Mouse (Mus musculus) erythroid progenitor cell, adult 5-6 weeks (primary cell): ENCODE data around the gene Bod1. TPM values are rescaled to one million over a fixed set of nuclear protein-coding genes. Genes with fewer than 3 reads are reported as not detected.

Source experiments
- total RNA-seq, 2 experiments: library from RNA; stranded (forward) in 1 of 2; stranded (reverse) in 1 of 2; fragments of 150-400 nt in 1 of 2; fragments of 186-747, 209-891 nt in 1 of 2; gene quantifications; 2 replicates each; pipeline versions ENCODE4 v1.2.3 to v1.2.4; 2015 to 2017; ENCODE audit warnings: low replicate concordance in 2 of 2

The Bod1 gene
- total RNA-seq, 2 experiments from 2014 or later = 0.61 to 3.4 TPM

Other genes with a start within 250 kb of the Bod1 start
- 413 and 439 TPM in 2 replicates for gene Cpeb4, start 200.3 kb upstream of the Bod1 start, total RNA-seq (2015; ENCODE audit: low replicate concordance)
- gene Cpeb4, start 200.3 kb upstream of the Bod1 start, total RNA-seq (2017; ENCODE audit: low replicate concordance) = 229 and 303 TPM in 2 replicates